Mouse (Mus musculus) intestine, embryonic 15.5 days (tissue): ENCODE results near the gene Get4. TPM values are rescaled to one million over a fixed set of nuclear protein-coding genes. Genes with fewer than 3 reads are reported as not detected.

ENCODE experiments used
- ATAC-seq: fragments of 200-750 bp; cut with Nextera tagmentation; 2 replicates; pipeline ENCODE4 v1.8.0; 2017; ENCODE audit warnings: moderate TSS enrichment, moderate library complexity
- H3K27ac ChIP-seq: fragments of 300-500 bp; sonication (generic); 2 replicates; pipeline ENCODE4 v1.5.1; 2015; ENCODE audit warnings: mild to moderate bottlenecking, inconsistent platforms
- H3K27me3 ChIP-seq: fragments of 300-500 bp; sonication (generic); replicated peaks from 2 replicates; pipeline ENCODE4 v1.6.1; 2015; ENCODE audit warnings: inconsistent platforms
- H3K36me3 ChIP-seq: fragments of 300-500 bp; sonication (generic); 2 replicates; pipeline ENCODE4 v1.6.1; 2015; ENCODE audit warnings: inconsistent platforms
- H3K4me1 ChIP-seq: fragments of 300-500 bp; sonication (generic); replicated peaks from 2 replicates; pipeline ENCODE4 v1.6.1; 2015; ENCODE audit warnings: inconsistent platforms
- H3K4me2 ChIP-seq: fragments of 300-500 bp; sonication (generic); replicated peaks from 2 replicates; pipeline ENCODE4 v1.6.1; 2015; ENCODE audit warnings: mild to moderate bottlenecking, inconsistent platforms
- H3K4me3 ChIP-seq: fragments of 300-500 bp; sonication (generic); replicated peaks from 2 replicates; pipeline ENCODE4 v1.5.1; 2015; ENCODE audit warnings: inconsistent platforms
- H3K9ac ChIP-seq: fragments of 300-500 bp; sonication (generic); 2 replicates; pipeline ENCODE4 v1.6.1; 2015; ENCODE audit warnings: inconsistent platforms
- H3K9me3 ChIP-seq: fragments of 300-500 bp; sonication (generic); 2 replicates; pipeline ENCODE4 v1.6.1; 2016; ENCODE audit warnings: inconsistent platforms
- WGBS: fragments of 180-500 bp; shearing (Covaris S2); methylation state at CpG from one replicate; pipeline ENCODE4 v1.1.7; 2015; 5-methylcytosine and 5-hydroxymethylcytosine counted together
- polyA plus RNA-seq: library from polyadenylated mRNA; unstranded; fragments of >200 nt; fragmentation: Nextera tagmentation; extraction: Ambion mirVana; gene quantifications from 2 replicates; pipeline ENCODE4 v1.2.1, GENCODE M21; 2015

Get4 gene
- polyA plus RNA-seq, 1 experiment from 2014 or later = 147 TPM

GRCm38 (mm10) chr5:139288591-139288990, 36.5 kb downstream of the Get4 start:
- Histone ChIP-seq H3K4me2 (no peak overlapping the region), H3K27ac (no peak overlapping the region), H3K4me1 (peaks cover 26% of the 10 kb centered on the region), H3K9ac (no peak overlapping the region), H3K27me3 (no peaks in the 10 kb centered on the region), H3K9me3 (no peaks in the 10 kb centered on the region), H3K4me3 (no peak overlapping the region), H3K36me3 (no peaks in the 10 kb centered on the region)
- 79% methylated on average over 4 of the region's 4 CpGs for WGBS
- ATAC-seq = no peak

- Histone ChIP-seq H3K27ac (no peak overlapping the region), H3K9ac (no peak overlapping the region), H3K27me3 (no peaks in the 10 kb centered on the region), H3K4me1 (peaks cover 16% of the 10 kb centered on the region), H3K9me3 (no peaks in the 10 kb centered on the region), H3K4me3 (no peak overlapping the region), H3K4me2 (no peak overlapping the region), H3K36me3 (no peaks in the 10 kb centered on the region)
- WGBS = 84% methylated on average over 12 of the region's 12 CpGs
- no peak for ATAC-seq
Observed at GRCm38 (mm10) chr5:139290467-139291259, 38.5 kb downstream of the Get4 start.

DNA sequence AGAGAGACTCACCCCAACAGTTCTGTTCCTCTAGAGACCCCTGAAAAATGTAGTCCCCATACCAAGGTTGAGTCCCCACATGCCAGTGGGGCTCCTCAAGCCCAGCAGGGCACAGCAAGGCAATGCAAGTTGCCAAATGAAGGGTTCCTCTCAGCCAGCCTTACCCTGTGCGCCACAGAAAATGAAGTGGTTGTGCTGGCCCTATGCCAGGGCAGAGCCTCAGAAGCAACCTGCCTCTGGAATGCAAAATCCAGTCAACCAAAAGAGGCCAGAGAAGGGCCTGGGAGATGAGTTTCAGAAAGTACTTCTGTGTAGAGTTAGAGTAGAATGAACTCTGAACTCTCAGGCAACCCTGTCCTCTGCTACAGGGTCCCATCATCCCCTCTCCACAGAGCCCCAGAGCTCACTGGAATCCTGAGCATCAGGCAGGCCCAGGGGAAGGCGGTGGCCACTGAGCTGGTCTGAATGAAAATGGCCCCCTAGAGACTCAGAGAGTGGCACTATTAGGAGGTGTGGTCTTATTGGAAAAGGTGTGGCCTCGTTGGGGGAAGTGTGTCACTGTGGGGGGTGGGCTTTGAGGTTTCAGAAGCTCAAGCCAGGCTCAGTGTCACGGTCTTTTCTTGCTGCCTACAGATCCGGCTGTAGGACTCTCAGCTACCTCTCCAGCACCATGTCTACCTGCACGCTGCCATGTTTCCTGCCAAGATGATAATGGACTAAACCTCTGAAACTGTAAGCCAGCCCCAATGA, 39.9 kb downstream of the Get4 start:
- Histone ChIP-seq H3K4me2 (no peak overlapping the region), H3K27ac (no peak overlapping the region), H3K36me3 (no peaks in the 10 kb centered on the region), H3K9me3 (no peaks in the 10 kb centered on the region), H3K27me3 (no peaks in the 10 kb centered on the region), H3K9ac (no peak overlapping the region), H3K4me1 (peaks cover 3% of the 10 kb centered on the region), H3K4me3 (no peak overlapping the region)
- 71% methylated on average over 6 of the region's 6 CpGs for WGBS
- ATAC-seq = no peak

GRCm38 (mm10) chr5:139294089-139294488, 42.0 kb downstream of the Get4 start:
- no peaks in the 10 kb centered on the region for H3K27me3 ChIP-seq
- H3K9me3 ChIP-seq = no peaks in the 10 kb centered on the region
- ATAC-seq = no peak
- H3K4me1 ChIP-seq = peaks cover 5% of the 10 kb centered on the region; the same call in 1 of the 2 replicates
- WGBS = 78% methylated on average over 2 of the region's 2 CpGs
- no peak overlapping the region for H3K27ac ChIP-seq
- H3K9ac ChIP-seq = no peak overlapping the region
- no peak overlapping the region for H3K4me2 ChIP-seq
- H3K36me3 ChIP-seq = no peaks in the 10 kb centered on the region
- no peak overlapping the region for H3K4me3 ChIP-seq

GRCm38 (mm10) chr5:139297092-139297491, 45.0 kb downstream of the Get4 start:
- peaks cover 22% of the 10 kb centered on the region for H3K4me1 ChIP-seq
- no peak overlapping the region for H3K9ac ChIP-seq
- ATAC-seq = peak; percentile 67
- H3K27ac ChIP-seq = 0 out of 2 replicates have a peak overlapping the region, but pooled peaks have one; percentile 27
- H3K9me3 ChIP-seq = no peaks in the 10 kb centered on the region
- no peak overlapping the region for H3K4me2 ChIP-seq
- no peaks in the 10 kb centered on the region for H3K27me3 ChIP-seq
- no peaks in the 10 kb centered on the region for H3K36me3 ChIP-seq
- H3K4me3 ChIP-seq = no peak overlapping the region
- WGBS = 74% methylated on average over 10 of the region's 10 CpGs

GRCm38 (mm10) chr5:139297745-139298144, 45.6 kb downstream of the Get4 start:
- H3K27ac ChIP-seq = 0 out of 2 replicates have a peak overlapping the region, but pooled peaks have one; percentile 27
- H3K4me3 ChIP-seq = no peak overlapping the region
- H3K36me3 ChIP-seq = no peaks in the 10 kb centered on the region
- H3K4me1 ChIP-seq = peaks cover 22% of the 10 kb centered on the region
- no peak overlapping the region for H3K9ac ChIP-seq
- no peak overlapping the region for H3K4me2 ChIP-seq
- no peaks in the 10 kb centered on the region for H3K9me3 ChIP-seq
- 90% methylated on average over 5 of the region's 5 CpGs for WGBS
- ATAC-seq = no peak
- no peaks in the 10 kb centered on the region for H3K27me3 ChIP-seq

- no peak overlapping the region for H3K9ac ChIP-seq
- peaks cover 22% of the 10 kb centered on the region for H3K4me1 ChIP-seq
- ATAC-seq = no peak
- WGBS = 86% methylated on average over 6 of the region's 6 CpGs
- H3K27me3 ChIP-seq = no peaks in the 10 kb centered on the region
- no peaks in the 10 kb centered on the region for H3K36me3 ChIP-seq
- H3K4me3 ChIP-seq = no peak overlapping the region
- no peaks in the 10 kb centered on the region for H3K9me3 ChIP-seq
- H3K27ac ChIP-seq = no peak overlapping the region
- H3K4me2 ChIP-seq = no peak overlapping the region
Observed at GRCm38 (mm10) chr5:139302101-139302500, 50.0 kb downstream of the Get4 start.

GRCm38 (mm10) chr5:139303646-139304061, 51.5 kb downstream of the Get4 start:
- H3K9me3 ChIP-seq = no peaks in the 10 kb centered on the region
- H3K4me3 ChIP-seq = no peak overlapping the region
- ATAC-seq = no peak
- no peak overlapping the region for H3K4me2 ChIP-seq
- H3K9ac ChIP-seq = no peak overlapping the region
- peaks cover 19% of the 10 kb centered on the region for H3K4me1 ChIP-seq
- H3K27me3 ChIP-seq = no peaks in the 10 kb centered on the region
- H3K36me3 ChIP-seq = no peaks in the 10 kb centered on the region
- WGBS = 91% methylated on average over 9 of the region's 9 CpGs
- no peak overlapping the region for H3K27ac ChIP-seq

DNA sequence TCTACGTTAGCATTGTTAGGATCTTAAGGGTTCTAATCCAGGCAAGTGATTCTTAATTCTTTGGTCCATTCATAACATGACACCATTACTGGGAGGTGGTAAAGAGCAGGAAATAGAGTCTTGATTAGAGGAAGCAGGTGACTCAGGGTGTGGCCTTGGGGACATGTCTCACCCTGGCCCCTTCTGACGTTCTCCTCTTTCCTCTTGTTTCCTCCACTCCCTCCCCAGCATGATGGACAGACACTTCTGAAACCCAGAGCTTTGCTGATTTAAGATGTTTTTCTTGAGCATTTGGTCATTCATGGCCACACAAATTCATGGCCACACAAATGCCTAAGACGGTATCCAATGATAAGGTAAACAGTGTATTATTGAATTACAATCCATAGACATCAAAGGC, 57.8 kb downstream of the Get4 start:
- 55% methylated on average over 3 of the region's 3 CpGs for WGBS
- no peak for ATAC-seq
- Histone ChIP-seq H3K27me3 (no peaks in the 10 kb centered on the region), H3K36me3 (no peaks in the 10 kb centered on the region), H3K9me3 (no peaks in the 10 kb centered on the region), H3K27ac (no peak overlapping the region), H3K4me2 (no peak overlapping the region), H3K4me3 (no peak overlapping the region), H3K4me1 (peaks cover 4% of the 10 kb centered on the region; the same call in 1 of the 2 replicates), H3K9ac (no peak overlapping the region)

DNA sequence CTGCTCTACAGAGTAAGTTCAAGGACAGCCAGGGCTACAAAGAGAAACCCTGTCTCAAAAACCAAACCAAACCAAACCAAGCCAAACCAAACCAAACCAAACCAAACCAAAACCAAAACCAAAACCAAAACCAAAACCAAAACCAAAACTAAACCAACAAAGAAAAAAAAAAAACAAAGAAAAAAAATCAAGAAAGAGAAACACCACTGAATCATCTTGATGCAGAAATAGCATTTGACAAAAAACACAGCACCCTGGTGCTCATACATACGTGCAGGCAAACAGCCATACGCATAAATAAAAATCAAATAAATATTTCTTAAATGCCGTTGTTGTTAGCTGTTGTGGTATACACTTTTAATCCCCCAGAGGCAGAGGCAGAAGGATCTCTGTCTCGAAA, 58.4 kb downstream of the Get4 start:
- Histone ChIP-seq H3K36me3 (no peaks in the 10 kb centered on the region), H3K4me3 (no peak overlapping the region), H3K27me3 (no peaks in the 10 kb centered on the region), H3K4me1 (peaks cover 8% of the 10 kb centered on the region; the same call in 1 of the 2 replicates), H3K4me2 (no peak overlapping the region), H3K9ac (no peak overlapping the region), H3K9me3 (no peaks in the 10 kb centered on the region), H3K27ac (no peak overlapping the region)
- WGBS = 83% methylated on average over 4 of the region's 4 CpGs
- no peak for ATAC-seq

DNA sequence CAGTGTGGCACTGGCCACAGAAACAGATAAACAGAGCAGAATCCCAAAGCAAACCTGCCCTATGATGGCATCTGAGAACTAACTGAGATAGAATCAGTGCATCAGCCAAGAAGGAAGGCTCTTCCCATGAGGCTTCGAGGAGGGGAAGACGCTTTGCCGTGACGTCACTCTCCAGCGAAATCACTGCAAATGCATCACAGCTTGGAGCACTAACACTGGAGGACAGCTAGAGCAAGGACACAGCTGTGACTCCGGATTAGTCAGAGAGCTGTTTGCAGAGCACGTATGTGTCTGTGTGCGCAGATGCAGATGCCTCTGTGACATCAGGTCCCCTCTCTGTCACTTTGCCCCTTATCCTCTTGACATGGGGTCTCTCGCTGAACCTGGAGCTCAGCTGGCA, 59.7 kb downstream of the Get4 start:
- ATAC-seq = no peak
- H3K9ac ChIP-seq = no peak overlapping the region
- H3K4me2 ChIP-seq = no peak overlapping the region
- H3K36me3 ChIP-seq = no peaks in the 10 kb centered on the region
- H3K9me3 ChIP-seq = no peaks in the 10 kb centered on the region
- H3K4me1 ChIP-seq = peaks cover 8% of the 10 kb centered on the region; the same call in 1 of the 2 replicates
- 85% methylated on average over 9 of the region's 9 CpGs for WGBS
- no peak overlapping the region for H3K4me3 ChIP-seq
- H3K27me3 ChIP-seq = no peaks in the 10 kb centered on the region
- H3K27ac ChIP-seq = no peak overlapping the region

GRCm38 (mm10) chr5:139313536-139313935, 61.4 kb downstream of the Get4 start:
- no peaks in the 10 kb centered on the region for H3K27me3 ChIP-seq
- no peaks in the 10 kb centered on the region for H3K9me3 ChIP-seq
- H3K4me1 ChIP-seq = peaks cover 19% of the 10 kb centered on the region; the same call in 1 of the 2 replicates
- ATAC-seq = no peak
- H3K9ac ChIP-seq = no peak overlapping the region
- no peak overlapping the region for H3K4me2 ChIP-seq
- H3K4me3 ChIP-seq = no peak overlapping the region
- H3K36me3 ChIP-seq = no peaks in the 10 kb centered on the region
- no peak overlapping the region for H3K27ac ChIP-seq
- 75% methylated on average over 9 of the region's 9 CpGs for WGBS
